Mouse (Mus musculus) gastrocnemius, adult 2 months (tissue): ENCODE data around the gene Hacd3. TPM values are rescaled to one million over a fixed set of nuclear protein-coding genes. Genes with fewer than 3 reads are reported as not detected.

ENCODE experiments used
- DNase-seq: peaks from one replicate; pipeline ENCODE4 v3.0.0; 2022
- H3K27ac ChIP-seq: fragments of 200-600 bp; 2 replicates; pipeline ENCODE4 v1.8.1; 2022; ENCODE audit warnings: mild to moderate bottlenecking
- H3K4me3 ChIP-seq: fragments of 200-600 bp; 2 replicates; pipeline ENCODE4 v1.8.1; 2022; ENCODE audit warnings: mild to moderate bottlenecking, moderate library complexity
- CTCF ChIP-seq: fragments of 200-600 bp; IDR thresholded peaks from 2 replicates; pipeline ENCODE4 v1.8.1; 2022; ENCODE audit warnings: antibody characterized with exemption, mild to moderate bottlenecking, moderate library complexity
- intact Hi-C: fragments of 180-260 bp; cut with DNase I; formaldehyde crosslinking; loops from one replicate; pipeline ENCODE4 v1.15.1; 2025
- total RNA-seq, 2 experiments: library from RNA; stranded (reverse); gene quantifications; 2 replicates each; pipeline ENCODE4 v1.2.3; 2021

Gene Hacd3
- total RNA-seq, 2 experiments from 2014 or later = 9.0 to 10.8 TPM

DNA sequence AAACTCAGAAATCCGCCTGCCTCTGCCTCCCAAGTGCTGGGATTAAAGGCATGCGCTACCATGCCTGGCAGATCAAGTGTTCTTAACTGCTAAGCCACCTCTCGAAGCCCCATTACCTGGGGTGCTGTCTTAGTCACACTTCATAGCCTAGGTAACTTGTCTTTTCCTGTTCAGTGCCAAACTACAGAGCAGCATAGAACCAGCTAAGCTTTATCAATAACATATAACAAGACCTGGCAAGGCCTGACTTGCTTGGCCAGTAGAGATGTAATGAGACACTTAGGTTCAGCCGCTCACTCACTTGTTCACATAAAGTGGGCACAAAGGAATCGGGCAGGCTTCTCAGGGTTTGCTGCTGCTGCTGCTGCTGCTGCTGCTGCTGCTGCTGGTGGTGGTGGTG, 6.8 kb upstream of the Hacd3 start:
- intact Hi-C loops = loop anchor here (5.0 kb wide), 1 partner anchor 154 kb away; no protein-coding TSS in a partner anchor
- Histone ChIP-seq H3K4me3 (no peak overlapping the region), H3K27ac (no peak overlapping the region)
- DNase-seq = no peak
- no peak for TF ChIP-seq CTCF

DNA sequence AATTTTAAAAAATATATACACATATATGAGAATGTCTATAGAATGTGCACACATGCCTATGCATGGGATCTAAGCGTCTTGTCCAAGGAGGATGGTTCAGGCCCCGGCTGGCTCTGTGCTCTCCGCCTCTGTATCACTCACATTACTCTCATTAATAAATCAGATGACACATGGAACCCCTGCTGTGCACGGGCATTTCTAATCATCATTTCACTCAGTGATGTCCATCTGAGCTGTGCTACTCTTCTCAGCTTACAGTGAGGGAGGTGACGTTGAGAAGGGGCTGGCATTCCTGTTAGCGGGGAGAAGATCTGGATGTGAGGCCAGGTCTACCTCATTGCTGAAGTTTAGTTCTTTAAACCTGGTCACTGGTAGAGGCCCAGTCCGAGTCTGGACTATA, 5.7 kb upstream of the Hacd3 start:
- DNase-seq = no peak
- Histone ChIP-seq H3K27ac (no peak overlapping the region), H3K4me3 (no peak overlapping the region)
- TF ChIP-seq CTCF = no peak
- intact Hi-C loops = loop anchor here (5.0 kb wide), 1 partner anchor 155 kb away; no protein-coding TSS in a partner anchor

DNA sequence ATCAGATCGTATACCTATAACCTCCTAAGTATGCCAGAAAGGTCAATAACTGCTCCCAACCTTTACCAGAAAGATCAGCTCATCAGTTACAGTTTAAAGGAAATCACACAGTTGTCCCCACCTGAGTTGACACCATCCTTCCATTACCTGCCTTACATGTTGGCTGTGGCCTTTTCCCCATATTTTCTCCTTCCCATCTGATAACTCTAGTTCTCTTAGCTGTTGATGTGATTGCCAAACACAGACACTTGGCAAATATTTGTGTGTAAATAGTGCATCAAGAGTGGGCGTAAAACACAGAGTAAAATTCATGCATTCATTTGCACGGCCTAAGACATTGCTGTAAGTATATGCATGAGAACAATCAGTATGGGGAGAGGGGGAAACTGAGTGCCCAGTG, 2.0 kb upstream of the Hacd3 start:
- no peak overlapping the region for H3K4me3 ChIP-seq
- TF ChIP-seq CTCF = no peak
- no peak for DNase-seq
- no peak overlapping the region for H3K27ac ChIP-seq
- intact Hi-C loops = no loop called here

DNA sequence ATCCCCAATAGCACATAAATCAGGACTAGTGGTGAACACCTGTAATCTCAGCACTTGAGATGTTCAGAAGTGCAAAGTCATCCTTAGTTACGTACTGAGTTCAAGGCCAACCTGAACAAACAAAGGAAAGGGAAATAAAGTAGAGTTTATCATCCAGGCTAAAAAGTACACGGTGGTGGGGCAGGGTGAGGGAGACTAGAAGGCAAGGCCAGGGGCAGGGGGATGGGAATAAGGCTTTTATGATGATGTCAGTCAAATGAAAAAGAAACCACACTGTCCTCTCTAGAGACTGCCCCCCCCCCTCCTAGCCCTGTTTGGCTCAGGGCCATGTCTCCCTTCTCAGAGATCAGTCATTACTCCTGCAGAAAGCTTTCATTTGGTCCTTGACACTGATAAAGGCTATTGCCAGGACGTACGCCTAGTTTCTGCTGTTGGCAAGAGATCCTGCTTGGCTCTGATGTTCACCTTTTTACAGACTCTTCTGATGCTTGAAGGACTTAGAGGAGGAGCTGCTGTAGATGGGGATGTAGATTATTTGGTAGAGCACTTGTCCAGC, 1.2 kb upstream of the Hacd3 start:
- no peak for TF ChIP-seq CTCF
- intact Hi-C loops = no loop called here
- H3K27ac ChIP-seq = peak overlapping the region; percentile 96
- DNase-seq = no peak
- H3K4me3 ChIP-seq = no peak overlapping the region

DNA sequence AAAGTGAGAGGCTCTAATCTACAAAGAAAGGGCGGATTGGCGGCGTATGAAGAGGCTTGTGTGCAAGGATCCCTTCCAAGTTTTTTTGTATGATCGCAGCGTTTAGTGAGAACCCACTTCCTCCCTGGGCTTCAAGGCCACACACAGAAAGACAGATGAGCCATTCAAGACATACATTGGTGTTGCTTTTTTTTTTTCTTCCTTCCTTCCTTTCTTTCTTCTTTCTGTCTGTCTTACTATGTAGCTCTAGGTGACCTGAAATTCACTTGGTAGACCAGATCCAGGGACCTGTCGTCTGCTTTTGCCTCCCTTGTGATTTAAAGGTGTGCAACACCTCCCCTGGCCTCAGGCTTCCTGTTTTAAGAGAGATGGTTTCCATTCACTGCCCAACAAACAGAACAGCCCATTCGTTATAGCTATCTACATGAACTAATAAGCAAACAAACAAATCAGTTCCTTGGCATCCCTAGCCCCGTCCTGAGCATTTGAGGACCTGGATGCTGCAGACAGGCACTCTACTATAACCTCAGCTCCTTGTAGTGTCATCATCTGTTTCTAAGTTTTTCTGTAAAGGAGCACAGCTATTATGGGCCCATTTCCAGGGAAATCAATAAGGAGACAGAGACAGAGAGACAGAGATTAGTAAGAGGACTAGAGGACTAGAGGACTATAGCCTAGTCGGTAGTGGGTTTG, 540 bp upstream of the Hacd3 start:
- DNase-seq = no peak
- peak overlapping the region; percentile 100 for H3K4me3 ChIP-seq
- no peak for TF ChIP-seq CTCF
- intact Hi-C loops = no loop called here
- peak overlapping the region; percentile 96 for H3K27ac ChIP-seq

DNA sequence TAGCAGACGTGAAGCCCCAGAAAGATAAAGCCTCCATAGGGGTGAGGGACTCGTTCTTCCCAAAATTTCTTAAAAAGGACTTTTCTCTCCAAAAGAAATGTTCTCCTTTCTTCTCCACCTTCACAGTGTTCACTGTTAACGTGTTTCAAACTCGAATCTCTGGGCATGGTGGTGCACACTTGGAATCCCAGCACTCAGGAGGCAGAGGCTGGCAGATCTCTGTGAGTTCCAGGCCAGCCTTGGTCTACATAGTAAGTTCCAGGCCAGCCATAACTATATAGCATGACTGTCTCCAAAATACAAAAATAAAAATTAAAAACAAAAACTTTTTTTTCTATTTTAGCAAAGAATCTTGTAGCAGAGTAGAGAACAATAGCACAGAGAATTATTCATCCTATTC, 1.4 kb downstream of the Hacd3 start:
- intact Hi-C loops = no loop called here
- no peak for TF ChIP-seq CTCF

DNA sequence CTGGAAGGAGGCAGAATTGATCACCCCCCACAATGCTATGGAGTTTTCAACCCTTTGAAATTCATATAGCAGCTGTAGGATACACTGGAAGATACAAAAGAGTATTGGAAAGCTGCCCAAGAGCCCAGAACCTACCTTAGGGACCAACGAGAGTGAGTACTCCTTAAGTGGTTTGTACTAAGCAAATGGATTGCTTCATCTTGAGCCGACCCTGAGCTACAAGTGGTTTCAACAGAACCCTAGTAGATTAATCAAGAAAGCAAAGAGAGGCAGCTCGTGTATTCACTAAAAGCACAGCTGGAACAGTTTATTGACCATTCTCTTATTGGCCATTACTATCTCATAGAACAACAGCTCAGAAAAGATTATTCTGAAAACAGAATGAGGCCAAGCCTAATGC, 2.3 kb downstream of the Hacd3 start:
- Histone ChIP-seq H3K27ac (peak overlapping the region; percentile 20; the same call in 1 of the 2 replicates), H3K4me3 (no peak overlapping the region)
- intact Hi-C loops = no loop called here
- no peak for TF ChIP-seq CTCF
- no peak for DNase-seq

More for the DNA sequence above, 1.4 kb downstream of the Hacd3 start:
- H3K27ac ChIP-seq = no peak overlapping the region
- H3K4me3 ChIP-seq = peak overlapping the region; percentile 100
- DNase-seq = no peak

DNA sequence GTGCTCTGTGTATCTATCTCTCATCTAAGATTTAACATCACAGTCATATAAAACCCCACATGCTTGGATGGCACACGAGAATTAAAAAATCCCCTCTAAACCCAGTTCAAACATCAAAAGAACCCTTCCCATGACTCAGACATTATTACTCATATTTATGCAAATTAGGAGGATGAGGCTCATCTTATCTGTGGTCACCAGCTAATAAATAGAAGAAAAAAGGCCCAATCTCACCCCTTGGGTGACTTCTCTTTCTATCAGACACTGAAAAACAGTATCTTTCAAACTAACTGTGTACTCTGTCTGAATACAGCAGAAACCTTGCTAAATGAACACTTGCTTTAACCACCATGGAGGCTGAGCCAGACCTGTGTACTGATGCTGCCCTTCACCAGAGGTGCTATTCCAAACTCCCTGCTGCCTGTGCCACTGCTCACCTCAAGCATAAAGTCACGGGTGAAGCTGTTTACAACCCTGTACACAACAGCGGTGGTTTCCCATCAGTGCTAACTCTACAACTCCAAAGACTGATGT, 2.8 kb downstream of the Hacd3 start:
- TF ChIP-seq CTCF = no peak
- no peak for DNase-seq
- intact Hi-C loops = no loop called here
- Histone ChIP-seq H3K27ac (no peak overlapping the region), H3K4me3 (no peak overlapping the region)

DNA sequence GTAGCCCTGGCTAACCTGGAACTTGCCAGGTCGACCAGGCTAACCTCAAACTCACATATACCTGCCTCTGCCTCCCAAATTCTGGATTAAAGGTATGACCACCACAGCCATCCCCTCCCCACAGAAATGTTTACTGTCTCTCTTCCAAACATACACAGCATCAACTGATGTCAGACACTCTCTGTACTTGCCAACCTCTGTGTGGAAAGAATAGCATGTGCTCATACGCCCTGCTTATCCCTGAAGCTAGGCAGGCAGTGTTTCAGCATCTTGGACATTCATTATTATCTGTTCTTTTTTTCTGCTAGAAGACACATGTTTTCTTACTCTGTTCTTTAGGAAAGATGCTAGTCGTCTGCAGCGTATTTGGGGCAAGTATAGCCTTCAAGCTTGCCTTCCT, 3.6 kb downstream of the Hacd3 start:
- intact Hi-C loops = no loop called here
- TF ChIP-seq CTCF = no peak
- Histone ChIP-seq H3K4me3 (no peak overlapping the region), H3K27ac (no peak overlapping the region)
- no peak for DNase-seq

DNA sequence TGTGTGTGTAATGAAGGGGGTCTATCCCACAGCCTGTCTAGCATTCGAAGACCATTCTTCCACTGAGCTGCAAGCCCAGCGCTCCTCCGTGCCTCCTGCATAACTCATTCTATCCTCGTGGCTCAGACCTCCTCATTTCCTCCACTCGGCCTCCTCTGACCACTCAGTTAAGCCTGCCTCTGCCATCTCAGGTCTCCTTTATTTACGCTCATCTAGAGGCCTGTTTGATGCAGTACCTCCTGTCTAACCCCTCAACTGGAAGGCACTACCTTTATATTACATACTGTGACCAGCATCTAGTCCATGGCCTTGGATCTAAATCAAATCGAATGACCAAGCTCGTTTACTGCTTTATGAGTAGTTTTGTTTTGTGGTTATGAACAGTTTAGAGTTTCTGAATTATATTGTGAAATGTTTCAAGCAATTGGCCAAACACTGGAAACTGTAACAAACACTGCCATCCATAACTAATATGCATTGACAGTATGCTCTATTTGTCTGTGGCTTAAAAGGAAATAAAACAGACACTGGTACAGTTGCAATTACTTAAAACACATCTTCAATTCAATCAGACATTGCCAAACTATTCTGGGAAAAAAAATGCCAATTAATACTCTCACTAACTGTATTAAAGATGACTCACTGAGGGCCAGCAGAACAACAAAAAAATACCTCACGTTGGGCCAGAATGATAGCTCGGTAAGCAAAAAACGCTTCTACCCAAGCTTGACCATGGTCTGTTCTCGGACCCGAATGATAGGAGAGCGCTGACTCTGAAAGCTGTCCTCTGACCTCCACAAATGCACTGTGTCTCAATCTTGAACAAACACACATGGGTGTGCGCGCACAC, 4.3 kb downstream of the Hacd3 start:
- no peak for DNase-seq
- no peak for TF ChIP-seq CTCF
- intact Hi-C loops = no loop called here
- Histone ChIP-seq H3K4me3 (no peak overlapping the region), H3K27ac (peak overlapping the region; percentile 50)

DNA sequence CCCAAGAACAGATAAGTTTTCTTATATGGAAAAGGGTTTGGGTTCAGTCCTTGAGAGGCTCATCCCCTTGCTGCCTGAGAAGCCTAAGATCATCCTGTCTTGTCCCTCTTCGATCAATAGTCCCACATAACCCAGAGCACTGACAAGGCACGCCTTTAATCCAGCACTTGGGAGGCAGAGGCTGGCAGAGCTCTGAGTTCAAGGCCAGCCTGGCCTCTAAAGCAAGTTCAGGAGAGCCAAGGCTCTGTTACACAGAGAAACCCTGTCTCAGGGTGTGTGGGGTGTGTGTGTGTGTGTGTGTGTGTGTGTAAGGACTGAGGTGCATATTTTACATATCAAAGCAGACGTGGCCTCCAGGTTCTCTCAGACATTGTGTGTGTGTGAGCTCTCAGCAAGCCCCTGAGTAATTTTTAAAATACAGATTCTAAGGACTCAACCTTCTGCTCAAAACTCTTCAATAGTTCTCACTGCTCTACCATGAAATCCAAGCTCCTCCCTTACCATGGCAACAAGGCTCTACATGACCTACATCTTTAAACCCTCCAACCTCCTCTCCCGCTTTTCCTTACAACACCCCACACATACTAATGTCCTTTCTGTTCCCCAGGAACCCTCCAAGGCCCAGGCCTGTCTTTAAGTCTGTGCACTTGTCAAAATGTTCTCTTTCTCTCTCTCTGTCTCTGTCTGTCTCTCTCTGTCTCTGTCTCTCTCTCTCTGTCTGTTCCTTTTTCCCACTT, 5.1 kb downstream of the Hacd3 start:
- intact Hi-C loops = no loop called here
- H3K4me3 ChIP-seq = no peak overlapping the region
- peak overlapping the region; percentile 50 for H3K27ac ChIP-seq
- TF ChIP-seq CTCF = no peak
- no peak for DNase-seq

DNA sequence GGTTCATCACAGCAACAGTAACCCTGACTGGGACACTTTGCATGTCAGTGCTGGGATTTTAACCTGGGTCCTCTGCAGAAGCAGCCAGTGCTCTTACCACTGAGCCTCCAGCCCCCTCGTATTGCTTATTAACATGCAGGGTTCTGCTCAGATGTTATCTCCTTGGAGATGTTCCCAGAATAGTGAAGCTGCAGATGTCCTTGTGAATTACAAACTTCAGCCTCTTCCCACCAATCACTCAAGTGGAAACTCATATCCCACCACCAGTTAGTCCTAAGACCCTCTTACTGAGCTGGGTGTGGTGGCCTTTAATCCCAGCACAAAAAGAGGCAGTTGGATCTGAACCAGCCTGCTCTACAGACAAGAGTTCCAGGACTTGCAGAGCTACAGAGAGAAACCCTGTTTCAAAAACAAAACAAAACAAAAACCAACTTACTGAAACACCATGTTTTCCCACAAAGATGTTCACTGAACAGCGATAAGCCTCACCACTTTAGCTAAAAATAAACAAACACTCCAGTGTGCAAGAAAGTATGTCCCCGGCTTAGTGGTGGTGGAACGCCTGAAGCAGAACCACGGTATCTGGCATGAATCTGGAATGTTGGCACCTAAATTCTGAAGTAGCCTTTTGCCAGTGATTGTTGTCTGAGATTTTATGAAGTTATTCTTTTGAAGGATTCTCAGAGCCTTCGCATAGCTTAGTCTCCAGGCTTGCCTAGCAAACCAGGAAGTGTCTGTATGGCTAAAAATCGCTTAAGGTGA, 5.9 kb downstream of the Hacd3 start:
- intact Hi-C loops = no loop called here
- peak overlapping the region; percentile 50 for H3K27ac ChIP-seq
- H3K4me3 ChIP-seq = no peak overlapping the region
- no peak for DNase-seq
- TF ChIP-seq CTCF = no peak
